Mouse (Mus musculus) T-cell, adult 2 months (primary cell): ENCODE results near the gene Dlg2.

Source experiments
- DNase-seq: peaks from one replicate; pipeline ENCODE4 v3.0.0; 2022; ENCODE audit warnings: low spot score

Gene Dlg2

GRCm38 (mm10) chr7:92184371-92185059 lies 1708.0 kb downstream of the Dlg2 start:
- no peak for DNase-seq

GRCm38 (mm10) chr7:92186341-92186740 lies 1709.9 kb downstream of the Dlg2 start:
- no peak for DNase-seq

GRCm38 (mm10) chr7:92189149-92189548 lies 1712.7 kb downstream of the Dlg2 start:
- no peak for DNase-seq

GRCm38 (mm10) chr7:92196004-92196403 lies 1719.5 kb downstream of the Dlg2 start:
- DNase-seq: no peak

- no peak for DNase-seq
Measured at GRCm38 (mm10) chr7:92197621-92198020, 1721.1 kb downstream of the Dlg2 start.

- DNase-seq: no peak
Measured at GRCm38 (mm10) chr7:92199131-92199530, 1722.7 kb downstream of the Dlg2 start.

GRCm38 (mm10) chr7:92210701-92211100 lies 1734.2 kb downstream of the Dlg2 start:
- DNase-seq: no peak

- no peak for DNase-seq
Measured at GRCm38 (mm10) chr7:92213751-92214150, 1737.3 kb downstream of the Dlg2 start.

- DNase-seq: no peak
Measured at GRCm38 (mm10) chr7:92218171-92218570, 1741.7 kb downstream of the Dlg2 start.

- no peak for DNase-seq
Measured at GRCm38 (mm10) chr7:92220619-92221018, 1744.1 kb downstream of the Dlg2 start.

GRCm38 (mm10) chr7:92234476-92235202 lies 1758.2 kb downstream of the Dlg2 start:
- DNase-seq: no peak

- no peak for DNase-seq
Measured at GRCm38 (mm10) chr7:92235541-92236031, 1759.1 kb downstream of the Dlg2 start.

- no peak for DNase-seq
Measured at GRCm38 (mm10) chr7:92240908-92241307, 1764.4 kb downstream of the Dlg2 start.

GRCm38 (mm10) chr7:92247594-92247993 lies 1771.1 kb downstream of the Dlg2 start:
- no peak for DNase-seq

- no peak for DNase-seq
Measured at GRCm38 (mm10) chr7:92248619-92249018, 1772.1 kb downstream of the Dlg2 start.

- no peak for DNase-seq
Measured at GRCm38 (mm10) chr7:92258148-92258547, 1781.7 kb downstream of the Dlg2 start.

GRCm38 (mm10) chr7:92258701-92259100 lies 1782.2 kb downstream of the Dlg2 start:
- no peak for DNase-seq

GRCm38 (mm10) chr7:92264325-92264724 lies 1787.9 kb downstream of the Dlg2 start:
- DNase-seq: no peak

GRCm38 (mm10) chr7:92264964-92265363 lies 1788.5 kb downstream of the Dlg2 start:
- DNase-seq: no peak

GRCm38 (mm10) chr7:92275353-92275752 lies 1798.9 kb downstream of the Dlg2 start:
- DNase-seq: no peak

- DNase-seq: no peak
Measured at GRCm38 (mm10) chr7:92277629-92278028, 1801.2 kb downstream of the Dlg2 start.

- no peak for DNase-seq
Measured at GRCm38 (mm10) chr7:92280925-92281324, 1804.5 kb downstream of the Dlg2 start.

- DNase-seq: no peak
Measured at GRCm38 (mm10) chr7:92287058-92287457, 1810.6 kb downstream of the Dlg2 start.
